Mouse (Mus musculus) adrenal gland, adult (tissue): ENCODE results near the gene Akt1.

Source experiments
- DNase-seq, 2 experiments: peaks; one replicate each; pipeline ENCODE4 v3.0.0; 2022 to 2023; ENCODE audit warnings: low spot score in 1 of 2; ENCODE audit not compliant: inconsistent age in 2 of 2

Gene Akt1

DNA sequence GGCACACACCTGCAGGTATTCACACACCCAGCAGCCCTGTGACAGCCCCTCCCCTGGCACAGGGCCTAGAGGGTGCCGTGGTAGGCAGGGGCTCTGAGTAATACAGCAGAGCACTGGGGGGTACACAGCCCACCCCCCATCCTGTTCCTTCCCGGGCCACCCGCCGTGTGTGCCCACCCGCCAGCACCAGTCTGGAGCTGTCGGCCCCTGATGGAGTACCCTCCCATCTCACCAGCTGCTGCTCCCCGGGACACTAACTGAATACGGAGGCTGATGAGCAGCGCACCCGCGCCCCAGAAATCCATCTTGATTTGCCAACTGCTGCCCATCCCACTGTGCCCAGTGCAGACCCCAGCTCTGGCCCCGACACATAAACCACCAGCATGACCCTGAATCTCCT is 11.0 kb downstream of the Akt1 start:
- no peak for DNase-seq

DNA sequence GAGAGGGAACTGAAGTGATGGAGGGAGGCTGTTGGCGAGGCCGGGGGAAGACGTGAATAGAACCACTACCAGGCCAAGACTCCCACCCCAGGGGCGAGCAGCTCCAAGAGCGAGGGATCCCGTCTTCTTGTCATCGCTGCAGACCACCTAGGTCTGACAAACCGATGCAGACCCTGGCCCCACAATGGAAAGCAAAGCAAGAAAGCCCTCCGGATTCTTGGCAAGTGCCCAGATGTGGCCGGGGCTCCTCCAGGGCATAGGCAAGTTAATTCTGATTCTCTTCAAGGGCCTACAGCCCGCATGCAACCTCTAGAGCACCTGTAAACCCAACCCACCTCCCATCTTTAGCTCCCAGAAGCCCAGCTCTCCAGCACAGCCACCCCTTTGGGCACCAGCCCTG is 11.4 kb downstream of the Akt1 start:
- no peak for DNase-seq

DNA sequence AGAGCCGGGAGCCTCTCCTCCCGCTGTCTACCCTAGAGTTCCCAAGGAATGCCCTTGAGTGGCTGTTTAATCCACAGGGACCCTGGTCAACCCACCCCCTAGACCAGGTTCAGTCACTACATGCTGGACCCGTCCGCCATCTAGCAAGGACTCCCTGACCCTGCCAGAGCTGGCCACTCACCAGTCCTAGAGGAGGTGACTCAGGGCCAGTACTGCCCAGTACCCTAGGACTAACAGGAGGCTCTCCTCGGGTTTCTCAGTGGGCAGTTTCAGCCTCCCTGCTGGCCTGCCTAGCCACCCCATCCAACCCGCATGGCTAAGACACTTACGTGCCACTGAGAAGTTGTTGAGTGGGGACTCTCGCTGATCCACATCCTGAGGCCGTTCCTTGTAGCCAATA is 12.8 kb downstream of the Akt1 start:
- DNase-seq: no peak

DNA sequence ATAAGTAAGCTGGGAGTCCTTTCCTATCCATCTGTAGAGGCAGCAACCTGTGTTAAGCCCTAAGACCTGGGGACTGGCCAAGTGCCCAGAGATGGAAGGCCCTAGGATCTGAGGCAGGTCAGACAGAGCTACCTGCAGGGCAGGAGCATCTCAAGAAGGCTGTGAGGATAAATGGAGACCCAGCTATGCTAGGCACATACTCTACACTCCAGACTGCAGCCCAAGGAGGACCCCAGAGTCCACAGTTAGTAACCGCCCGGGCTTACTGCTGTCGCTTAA is 13.4 kb downstream of the Akt1 start:
- no peak for DNase-seq

DNA sequence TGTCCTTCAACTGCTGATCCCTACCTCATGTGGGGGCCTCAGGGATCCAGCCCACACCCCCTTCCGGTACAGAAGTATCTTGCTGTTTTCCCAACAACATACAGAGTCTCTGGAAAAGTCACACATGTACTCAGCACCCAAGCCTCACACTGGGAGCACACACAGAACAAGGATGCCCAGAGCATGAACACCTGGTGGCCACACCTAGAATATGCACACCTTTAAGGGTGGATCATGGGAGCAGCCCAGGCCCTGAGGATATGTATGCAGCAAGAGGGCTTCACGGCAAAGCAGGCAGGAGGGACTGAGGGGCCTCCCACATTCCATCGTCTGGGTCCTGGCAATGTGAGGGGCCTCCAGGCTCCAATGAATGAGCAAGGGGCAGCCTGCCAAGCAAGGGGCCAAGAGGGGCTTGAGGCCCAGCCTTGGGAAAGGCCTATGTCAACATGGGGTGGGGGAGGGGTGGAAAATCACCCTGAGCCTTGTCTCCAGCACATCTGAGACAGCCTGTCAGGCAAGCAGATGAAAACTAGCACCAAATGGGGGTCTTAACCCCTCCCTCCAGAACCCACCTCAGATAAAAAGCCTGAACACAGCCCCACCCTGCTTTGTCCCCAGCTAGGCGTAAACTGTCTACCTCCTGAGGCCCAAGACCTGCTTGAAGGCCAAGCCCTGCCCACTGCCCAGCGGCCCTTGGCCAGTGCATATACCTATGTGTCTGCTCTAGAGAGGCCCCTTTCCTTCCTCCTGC is 13.9 kb downstream of the Akt1 start:
- DNase-seq: no peak

DNA sequence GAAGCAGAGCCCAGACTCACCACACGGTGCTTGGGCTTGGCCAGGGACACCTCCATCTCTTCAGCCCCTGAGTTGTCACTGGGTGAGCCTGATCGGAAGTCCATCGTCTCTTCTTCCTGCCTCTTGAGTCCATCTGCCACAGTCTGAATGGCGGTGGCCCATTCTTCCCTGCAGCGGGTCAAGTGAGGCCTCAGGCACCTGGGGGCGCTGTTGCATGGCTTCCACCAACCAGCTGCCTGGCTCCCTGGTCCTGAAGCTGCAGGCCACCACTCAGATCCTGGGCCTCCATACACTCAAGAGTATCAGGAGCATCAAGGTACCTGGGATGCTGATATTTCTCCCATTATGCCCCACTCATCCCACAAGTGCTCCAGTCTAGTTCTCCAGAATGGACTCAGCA is 15.6 kb downstream of the Akt1 start:
- DNase-seq: peak; percentile 75 to 90

DNA sequence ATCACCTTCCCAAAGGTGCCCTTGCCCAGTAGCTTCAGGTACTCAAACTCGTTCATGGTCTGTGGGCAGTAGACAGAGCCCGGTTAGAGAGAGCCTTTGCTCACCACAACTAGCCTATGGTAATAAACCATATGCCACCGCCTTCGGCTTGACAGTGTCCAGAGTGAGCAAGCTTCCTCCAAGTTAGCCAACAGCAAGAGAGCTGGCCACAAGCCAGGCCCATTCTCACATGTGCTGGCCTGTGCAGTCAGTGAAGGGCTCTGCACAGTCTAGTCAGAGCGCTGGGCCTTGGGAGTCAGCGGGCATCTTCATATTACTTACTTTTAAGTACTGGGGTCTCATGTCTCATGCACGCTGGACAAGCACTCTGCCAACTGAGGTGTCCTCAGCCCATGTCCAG is 16.1 kb downstream of the Akt1 start:
- peak in 1 of 2 experiments; percentile 86 for DNase-seq

DNA sequence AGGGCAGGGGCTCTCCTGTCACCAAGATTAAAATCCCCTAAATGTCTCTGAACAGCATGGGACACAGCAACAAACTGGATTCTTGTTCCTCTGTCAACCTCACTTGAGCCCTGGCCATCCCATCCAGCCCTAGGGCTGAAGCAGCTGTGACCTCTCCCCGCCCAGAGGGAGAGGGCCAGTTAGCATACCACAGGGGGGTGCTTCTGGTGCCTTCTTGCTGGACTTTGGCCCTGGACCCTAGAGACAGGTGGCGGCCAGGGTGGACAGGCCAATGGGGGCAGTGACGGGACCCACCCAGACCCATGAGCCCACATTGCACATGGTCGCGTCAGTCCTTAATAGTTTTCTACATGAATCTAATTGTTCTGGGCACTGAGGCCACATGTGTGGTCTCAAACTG is 20.6 kb downstream of the Akt1 start:
- DNase-seq: no peak

DNA sequence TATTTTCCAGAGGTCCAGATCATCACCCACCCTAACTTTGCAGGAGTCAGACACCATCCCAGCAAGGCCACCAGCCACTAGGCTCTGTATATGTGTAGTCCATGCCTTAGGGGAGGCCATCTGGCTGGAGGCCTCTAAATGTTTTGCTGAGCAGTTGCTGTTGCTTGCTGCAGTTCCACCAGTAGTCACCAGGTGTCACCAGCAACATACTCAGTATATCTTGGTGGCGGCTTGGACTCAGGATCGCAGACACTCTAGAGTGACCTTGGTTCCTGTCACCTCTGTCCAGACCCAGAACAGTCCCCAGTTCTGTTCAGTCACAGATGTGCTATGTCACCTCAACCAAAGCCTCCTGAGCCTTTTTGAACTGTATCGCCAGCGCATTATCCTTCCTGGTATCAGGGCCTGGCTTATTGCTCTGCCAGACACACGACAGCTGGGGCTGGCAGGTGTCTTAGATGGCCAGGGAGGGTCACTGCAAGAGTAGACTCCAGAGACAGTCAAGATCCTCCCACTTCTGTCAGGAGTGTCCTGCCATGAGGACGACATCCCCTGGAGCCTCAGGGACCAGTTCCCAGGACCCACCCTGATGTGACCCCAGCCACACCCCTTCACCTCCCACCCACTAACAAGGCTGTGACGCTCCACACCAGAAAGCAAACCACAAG is 21.4 kb downstream of the Akt1 start:
- DNase-seq: peak; percentile 87 to 95

DNA sequence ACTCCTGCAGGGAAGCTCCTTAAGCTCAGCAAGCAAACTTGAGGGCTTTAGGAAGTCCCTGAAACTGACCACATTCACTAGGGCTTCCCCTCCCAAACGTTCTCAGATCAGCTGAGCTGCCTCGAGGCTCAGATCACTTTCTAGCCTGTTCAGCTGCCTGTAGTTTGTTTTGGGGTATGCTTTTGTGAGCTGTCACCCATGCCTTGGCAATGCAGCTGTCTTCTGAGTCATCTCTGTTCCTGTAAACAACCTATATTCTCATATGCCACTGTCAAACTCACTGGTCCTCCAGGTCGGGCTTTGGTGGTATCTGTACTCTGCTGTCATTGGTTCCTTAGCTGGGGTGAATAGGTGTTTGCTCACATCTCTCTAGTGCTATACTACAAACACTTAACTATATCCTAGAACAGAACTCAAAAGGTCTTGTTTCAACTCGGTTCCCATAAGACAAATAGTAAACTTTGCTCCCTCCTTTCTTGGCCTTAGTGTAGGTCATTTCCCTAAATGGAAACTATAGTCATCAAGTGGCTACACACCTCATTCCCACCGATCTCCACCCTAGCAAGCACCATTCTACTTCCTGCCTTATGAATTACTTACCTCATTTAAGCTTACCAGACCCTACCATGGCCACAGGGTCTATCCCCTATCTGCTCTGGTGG is 22.8 kb downstream of the Akt1 start:
- no peak for DNase-seq

DNA sequence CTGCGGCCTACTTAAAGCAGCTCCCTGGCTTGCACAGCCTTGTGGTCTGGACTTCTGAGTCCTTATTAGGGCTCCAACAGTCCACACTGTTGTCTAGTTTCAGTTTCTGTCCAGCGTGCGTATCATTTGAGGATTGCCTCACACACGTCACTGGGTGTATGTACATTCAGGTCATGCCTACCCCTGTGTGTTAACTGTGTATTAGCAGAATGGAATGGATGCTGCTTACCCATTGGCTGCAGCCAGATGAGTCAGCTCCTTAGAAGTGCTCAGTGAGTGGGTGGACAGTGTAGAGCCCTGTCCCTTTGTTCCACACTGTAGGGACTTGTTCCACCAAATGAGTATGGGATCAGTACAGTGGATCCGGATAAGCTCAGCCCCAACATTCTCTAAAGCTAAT is 26.6 kb downstream of the Akt1 start:
- DNase-seq: no peak

DNA sequence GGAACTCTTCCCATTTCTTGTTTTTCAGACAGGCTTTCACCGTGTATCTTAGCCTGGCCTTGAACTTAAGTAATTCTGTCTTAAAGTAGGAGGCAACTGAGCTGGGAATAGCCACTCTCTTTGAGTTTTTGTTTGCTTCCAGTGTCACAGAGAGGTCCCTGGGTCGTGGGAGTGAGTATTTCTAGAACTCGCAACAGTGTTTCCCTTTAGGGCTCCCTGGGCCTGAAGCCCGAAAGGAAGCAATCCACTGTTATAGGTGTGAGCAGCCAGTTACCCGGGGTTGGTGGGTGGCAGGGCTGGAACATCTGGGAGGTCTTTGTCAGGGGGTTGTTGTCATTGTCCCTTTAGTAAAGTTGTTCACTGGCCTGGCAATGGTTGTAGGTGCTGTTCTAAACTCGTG is 28.5 kb downstream of the Akt1 start:
- DNase-seq: no peak

DNA sequence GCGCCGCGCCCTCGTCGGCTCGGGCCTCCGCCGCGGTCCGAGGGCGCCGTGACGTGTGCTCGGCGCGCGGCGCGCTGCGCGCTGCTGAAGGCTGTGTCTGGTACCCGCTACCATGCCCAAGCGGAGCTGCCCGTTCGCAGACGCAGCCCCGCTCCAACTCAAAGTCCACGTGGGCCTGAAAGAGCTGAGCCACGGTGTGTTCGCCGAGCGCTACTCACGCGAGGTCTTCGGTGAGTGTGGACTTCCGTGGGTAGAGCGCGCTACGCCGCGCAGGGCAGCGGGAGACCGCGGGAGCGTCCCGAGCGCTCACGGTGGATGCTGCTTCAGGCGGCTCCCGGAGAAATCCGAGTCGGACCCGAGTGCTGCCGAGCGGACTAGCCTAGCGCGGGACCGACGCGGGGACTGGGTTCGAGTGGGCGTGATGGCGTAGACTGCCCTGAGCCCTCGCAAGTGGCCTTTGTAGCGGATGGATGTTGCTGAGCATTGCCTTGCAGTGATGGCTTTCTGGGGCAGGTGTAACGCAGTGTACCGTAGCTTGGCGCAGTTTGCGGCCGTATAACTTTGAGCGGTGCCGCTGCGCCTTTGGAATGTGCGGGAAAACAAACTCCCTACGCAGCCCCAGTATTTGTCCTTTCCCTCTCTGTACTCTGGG is 29.7 kb downstream of the Akt1 start:
- DNase-seq: no peak

DNA sequence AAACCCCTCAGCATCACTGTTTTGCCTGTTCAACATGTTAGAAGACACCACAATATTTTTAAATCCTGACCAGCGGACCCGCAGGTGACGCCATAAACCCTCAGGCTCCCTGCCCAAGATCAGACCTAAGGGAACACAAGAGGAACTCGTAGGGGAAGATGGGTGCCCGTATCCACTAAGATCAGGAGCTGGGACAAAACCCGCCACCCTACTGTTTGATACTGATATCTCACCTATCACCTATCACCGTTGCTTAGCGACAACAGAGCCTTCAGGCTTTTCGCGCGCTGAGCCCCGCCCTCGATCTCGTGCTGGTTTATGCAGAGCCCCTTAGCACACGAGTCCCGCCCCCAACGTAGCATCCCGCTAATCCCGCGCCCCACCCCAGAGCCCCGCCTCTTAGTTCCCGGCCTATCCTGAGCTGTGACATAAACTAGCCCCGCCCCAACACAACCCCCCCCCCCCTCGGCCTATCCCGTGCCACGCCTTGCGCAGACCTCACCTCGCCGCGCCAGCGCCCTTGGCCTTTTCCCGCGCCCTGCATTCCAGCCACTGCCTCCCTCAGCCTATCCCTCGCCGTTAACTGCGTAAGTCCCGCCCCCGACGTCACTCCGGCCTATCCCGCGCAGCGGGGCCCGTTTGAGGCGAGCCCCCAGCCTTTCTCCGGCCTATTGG is 30.4 kb downstream of the Akt1 start, which contains the start of gene Siva1:
Siva1 (plus strand) TSS at position 500 of the 675 bp plus-strand sequence.
- DNase-seq: peak; percentile 99 to 100

DNA sequence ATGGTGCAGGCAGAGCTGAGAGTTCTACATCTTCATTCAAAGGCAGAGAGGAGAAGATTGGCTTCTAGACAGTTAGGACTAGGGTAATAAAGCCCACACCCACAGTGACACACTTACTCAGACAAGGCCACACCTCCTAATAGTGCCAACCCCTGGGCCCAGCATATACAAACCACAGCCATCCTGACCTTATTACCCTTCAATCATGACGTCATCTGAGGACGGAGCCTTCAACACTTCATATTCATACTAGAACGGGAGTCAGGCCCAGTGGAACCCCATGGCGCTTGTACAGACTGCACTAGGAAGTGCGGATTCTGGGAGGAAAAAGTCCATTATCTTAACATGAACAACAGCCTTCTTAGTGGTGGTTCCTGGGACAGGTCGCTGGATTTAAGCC is 31.6 kb downstream of the Akt1 start:
- peak in 1 of 2 experiments; percentile 44 for DNase-seq

DNA sequence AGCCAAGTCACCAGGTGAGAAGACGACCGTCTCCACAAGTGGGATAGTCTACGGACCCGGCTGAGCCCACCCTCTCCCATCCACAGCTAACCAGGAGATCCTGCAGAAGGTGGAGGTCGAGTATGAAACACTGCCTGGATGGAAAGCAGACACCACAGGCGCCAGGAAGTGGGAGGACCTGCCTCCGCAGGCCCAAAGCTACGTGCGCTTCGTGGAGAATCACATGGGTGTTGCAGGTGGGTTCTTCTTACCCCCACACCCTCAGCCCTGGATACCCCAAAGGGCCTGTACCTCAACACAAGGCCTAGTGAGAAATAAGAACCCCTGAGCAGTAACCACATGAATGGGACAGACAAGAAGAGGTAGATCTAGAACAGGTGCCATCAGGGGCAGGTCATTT is 35.2 kb downstream of the Akt1 start:
- DNase-seq: no peak

DNA sequence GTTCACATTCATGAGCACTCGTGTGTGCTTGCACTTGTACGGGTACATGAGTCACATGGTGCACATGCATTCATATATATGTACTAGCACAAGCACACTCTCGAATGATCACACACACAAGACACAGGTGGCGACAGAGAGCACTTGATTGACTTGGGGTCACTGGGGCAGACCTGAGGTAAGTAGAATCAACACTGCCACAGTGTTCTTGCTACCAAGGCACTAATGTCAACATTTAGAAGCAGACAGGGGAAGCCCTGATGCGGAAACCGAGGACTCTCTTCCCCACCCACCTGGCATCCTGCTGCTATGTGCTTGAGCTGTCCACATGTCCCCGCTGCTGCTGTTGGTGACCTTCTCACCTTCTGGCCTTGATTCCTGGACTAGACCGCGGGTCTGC is 41.0 kb downstream of the Akt1 start:
- no peak for DNase-seq

DNA sequence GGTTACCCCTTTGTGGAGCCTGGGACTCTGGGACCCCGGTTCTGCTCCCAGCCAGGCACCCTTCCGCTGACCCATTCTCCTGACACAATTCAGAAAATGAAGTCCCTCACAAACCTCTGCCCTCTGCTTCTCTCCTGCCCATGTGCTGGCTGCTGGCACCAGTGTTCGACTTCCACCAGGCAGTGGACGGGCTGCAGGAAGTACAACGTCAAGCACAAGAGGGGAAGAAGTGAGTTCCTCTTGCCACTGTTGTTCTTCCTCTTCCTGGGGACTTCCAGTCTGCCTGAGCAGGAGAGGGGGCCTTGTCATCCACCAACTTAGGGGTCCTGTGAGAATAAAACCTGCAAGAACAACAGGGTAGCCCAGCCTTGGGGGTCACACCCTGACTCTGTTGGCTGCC is 41.8 kb downstream of the Akt1 start:
- DNase-seq: no peak

DNA sequence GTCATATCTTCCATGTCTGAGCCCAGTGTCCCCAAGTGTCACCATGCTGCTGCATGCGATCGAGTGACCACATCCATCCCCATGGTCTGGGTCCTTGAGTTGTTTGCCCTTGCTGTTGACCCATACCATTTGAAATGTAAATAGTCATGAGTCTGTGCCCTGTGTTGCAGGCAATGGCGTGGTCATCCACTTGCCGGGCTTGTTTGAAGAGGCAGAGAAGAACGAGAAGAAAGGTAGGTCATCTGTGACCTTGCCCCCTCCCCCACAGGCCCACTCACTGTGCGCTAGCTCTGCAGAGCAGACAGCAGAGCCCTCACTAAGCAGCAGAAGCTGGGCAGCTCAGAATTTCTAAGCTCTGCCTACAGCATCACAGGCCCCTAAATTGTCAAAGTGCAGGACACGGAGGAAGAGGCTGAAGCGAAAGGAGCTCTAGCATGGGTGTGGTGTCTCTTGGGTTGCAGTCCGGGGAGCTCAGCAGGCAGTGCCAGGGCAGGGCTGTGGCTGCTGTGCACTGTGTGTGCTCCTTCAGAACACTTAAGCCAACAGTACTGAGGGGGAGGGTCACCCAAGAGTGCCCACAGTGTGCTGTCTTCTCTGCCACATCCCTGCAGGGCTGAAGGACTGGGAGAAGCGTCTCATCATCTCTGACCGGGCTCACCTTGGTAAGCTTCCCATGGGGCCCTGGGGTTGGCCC is 42.5 kb downstream of the Akt1 start:
- DNase-seq: no peak

DNA sequence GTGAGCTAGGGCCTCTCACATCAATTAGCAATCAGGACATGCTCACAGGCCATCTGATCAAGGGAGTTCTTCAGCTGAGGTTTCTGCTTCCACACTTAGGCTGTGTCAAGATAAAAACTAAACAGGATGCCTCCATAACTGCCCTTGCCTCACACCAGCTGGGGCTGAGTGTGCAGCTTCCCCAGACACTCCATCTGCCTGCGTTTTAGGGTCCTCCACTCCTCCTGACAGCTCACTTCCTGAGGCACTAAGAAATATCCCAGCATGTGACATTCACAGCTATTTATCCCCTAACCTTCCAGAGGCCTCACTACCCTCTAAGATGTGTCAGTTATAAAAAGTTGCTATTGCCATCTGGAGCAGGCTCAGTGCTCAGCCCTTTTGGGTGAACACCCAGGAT is 43.2 kb downstream of the Akt1 start:
- no peak for DNase-seq

DNA sequence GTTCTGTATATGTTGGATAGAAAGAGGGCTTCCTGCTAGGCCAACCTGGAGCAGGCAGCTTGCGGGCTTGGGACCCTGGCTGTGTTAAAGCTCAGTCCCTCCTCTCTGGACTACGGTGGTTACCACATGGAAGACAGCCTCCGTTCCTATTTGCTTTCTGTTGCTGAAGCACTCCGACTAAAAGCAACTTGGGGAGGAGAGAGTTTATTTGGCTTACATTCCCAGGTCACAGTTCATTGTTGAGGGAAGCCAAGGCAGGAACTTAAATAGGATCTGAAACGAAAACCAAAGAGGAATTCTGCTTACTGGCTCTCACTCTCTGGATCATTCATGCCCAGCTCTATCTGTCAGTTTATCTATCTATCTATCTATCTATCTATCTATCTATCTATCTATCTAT is 43.9 kb downstream of the Akt1 start:
- DNase-seq: peak in 1 of 2 experiments; percentile 45
